In genomic region chr4:129829799-129830198, GRCm38 (mm10) we compare ENCODE assay signal across 18 mouse cellular contexts. TPM values are rescaled to one million over a fixed set of nuclear protein-coding genes. Genes with fewer than 3 reads are reported as not detected.
DNase-seq lines count a peak whose midpoint lies in the region; ATAC-seq and TF ChIP-seq lines count a peak whose summit lies in the region.
"Had no signal": no experiment of that assay in that cellular context is flagged by ENCODE, and none has a peak within 500 bp of the region (broad histone marks: within the 10 kb centered on the region; RNA-seq: fewer than 3 reads in every experiment).

No protein-coding gene starts in this region.

- H3K36me3 ChIP-seq in heart, embryonic 15.5 days, result no peaks in the 10 kb centered on the region
- H3K36me3 ChIP-seq in MEL (ENCODE audit: control insufficient read depth in 1 of 2, insufficient read depth in 2 of 2, low read length in 2 of 2), result peaks cover 8 to 72% of the 10 kb centered on the region in 2 experiments
- H3K36me3 ChIP-seq in liver, embryonic 16.5 days (ENCODE audit: control insufficient read depth, insufficient read depth), result 0 out of 2 replicates have a peak, but pooled peaks cover 2% of the 10 kb centered on the region
- H3K36me3 ChIP-seq: hindbrain, embryonic 15.5 days; neural tube, embryonic 15.5 days had no signal

- no peak overlapping the region for H3K4me3 ChIP-seq in heart, embryonic 15.5 days
- H3K4me3 ChIP-seq in MEL (ENCODE audit: control insufficient read depth in 1 of 2, insufficient read depth in 1 of 2, low read depth in 2 of 2, low read length in 2 of 2), result no peak overlapping the region
- no peak overlapping the region for H3K4me3 ChIP-seq in liver, embryonic 16.5 days (ENCODE audit: low read depth, low read length)
- H3K4me3 ChIP-seq: hindbrain, embryonic 15.5 days; neural tube, embryonic 15.5 days had no signal

- peaks cover 84% of the 10 kb centered on the region for H3K79me2 ChIP-seq in MEL (ENCODE audit: control insufficient read depth, insufficient read depth, low read length, poor library complexity)

- H3K4me1 ChIP-seq in heart, embryonic 15.5 days (replicated peaks), result peaks cover 81% of the 10 kb centered on the region
- peaks cover 25 to 30% of the 10 kb centered on the region in 2 experiments for H3K4me1 ChIP-seq in MEL (ENCODE audit: control insufficient read depth in 1 of 2, insufficient read depth in 2 of 2, low read length in 2 of 2)
- peaks cover 31% of the 10 kb centered on the region for H3K4me1 ChIP-seq in liver, embryonic 16.5 days (ENCODE audit: control insufficient read depth, low read depth, low read length)

- no peaks in the 10 kb centered on the region for H3K9me3 ChIP-seq in heart, embryonic 15.5 days (replicated peaks)
- H3K9me3 ChIP-seq in MEL (replicated peaks; ENCODE audit: insufficient read depth, low read length), result no peaks in the 10 kb centered on the region
- no peaks in the 10 kb centered on the region for H3K9me3 ChIP-seq in liver, embryonic 16.5 days (replicated peaks; ENCODE audit: control insufficient read depth, low read length)
- H3K9me3 ChIP-seq: hindbrain, embryonic 15.5 days; neural tube, embryonic 15.5 days had no signal

- intact Hi-C loops in heart, postnatal 14 days (cut with DNase I), result no loop called here

- no peak overlapping the region for H3K9ac ChIP-seq in heart, embryonic 15.5 days
- no peak overlapping the region for H3K9ac ChIP-seq in MEL (ENCODE audit: control insufficient read depth, low read depth, low read length, poor library complexity, severe bottlenecking)
- no peak overlapping the region for H3K9ac ChIP-seq in liver, embryonic 16.5 days (ENCODE audit: low read depth, low read length)
- H3K9ac ChIP-seq: forebrain, postnatal 0 days; hindbrain, embryonic 15.5 days; neural tube, embryonic 15.5 days had no signal

- no peak for TF ChIP-seq RAD21 in MEL (IDR thresholded peaks at IDR 0.05; ENCODE audit: low read depth, low read length)

- no peak for TF ChIP-seq EP300 in MEL (IDR thresholded peaks at IDR 0.05; ENCODE audit: low read depth in 1 of 2, low read length in 2 of 2)

- 50% methylated on average over 1 of the region's 1 CpGs for WGBS in heart, embryonic 15.5 days
- WGBS in liver, embryonic 16.5 days (ENCODE audit: insufficient replicate concordance), result 43% methylated on average over 1 of the region's 1 CpGs

- TF ChIP-seq CTCF in MEL (IDR thresholded peaks at IDR 0.05 in 2 of 3, conservative IDR thresholded peaks at IDR 0.05 in 1 of 3; ENCODE audit: control insufficient read depth in 1 of 3, insufficient read depth in 1 of 3, low read depth in 2 of 3, low read length in 3 of 3, poor library complexity in 1 of 3, severe bottlenecking in 1 of 3), result no peak

- no peak for TF ChIP-seq POLR2A in MEL (IDR thresholded peaks at IDR 0.05; ENCODE audit: control insufficient read depth in 1 of 2, insufficient read depth in 1 of 2, low read depth in 1 of 2, low read length in 2 of 2, poor library complexity in 1 of 2)

- ATAC-seq in heart, embryonic 15.5 days (replicated peaks; ENCODE audit: insufficient number of reproducible peaks, insufficient read depth, low FRiP score, low read depth), result no peak
- no peak for ATAC-seq in liver, embryonic 16.5 days (ENCODE audit: low read depth)
- ATAC-seq: CD4-positive, CD25-positive, alpha-beta regulatory T cell, adult 4 months; forebrain, postnatal 0 days had no signal

- no peak for DNase-seq in heart, postnatal 14 days
- DNase-seq in MEL (ENCODE audit: low read depth, low spot score) (no peak), MN1 (ENCODE audit: low spot score) (no peak)
- DNase-seq in skeletal muscle tissue, adult 2 months (ENCODE audit: low read depth, low spot score), result peak; percentile 85
- no peak for DNase-seq in spleen, adult 12 weeks (ENCODE audit: low spot score)
- DNase-seq: adrenal gland, postnatal 25 days; cerebellum, adult 9-11 months; forebrain, postnatal 0 days; gastrocnemius, postnatal 25 days; kidney, adult 2 months; kidney, postnatal 4 days; thymus, postnatal 36 days had no signal

- H3K27ac ChIP-seq in heart, embryonic 15.5 days, result peak overlapping the region; percentile 10
- peak overlapping the region; percentile 33; the same call in 1 of the 2 replicates for H3K27ac ChIP-seq in MEL (ENCODE audit: control insufficient read depth, low read depth, low read length)
- H3K27ac ChIP-seq in liver, embryonic 16.5 days (ENCODE audit: low read length), result peak overlapping the region; percentile 73
- H3K27ac ChIP-seq: hindbrain, embryonic 15.5 days; neural tube, embryonic 15.5 days; stomach, postnatal 0 days had no signal

- H3K27me3 ChIP-seq in heart, embryonic 15.5 days, result no peaks in the 10 kb centered on the region
- H3K27me3 ChIP-seq in MEL (ENCODE audit: control insufficient read depth in 1 of 2, insufficient read depth in 2 of 2, low read length in 2 of 2), result no peaks in the 10 kb centered on the region
- no peaks in the 10 kb centered on the region for H3K27me3 ChIP-seq in liver, embryonic 16.5 days (ENCODE audit: control insufficient read depth, insufficient read depth, low read depth, low read length)
- H3K27me3 ChIP-seq: hindbrain, embryonic 15.5 days; neural tube, embryonic 15.5 days had no signal

- no peak overlapping the region for H3K4me2 ChIP-seq in heart, embryonic 15.5 days
- peak overlapping the region; percentile 18; the same call in 1 of the 2 replicates for H3K4me2 ChIP-seq in liver, embryonic 16.5 days (ENCODE audit: low read depth, low read length)
- H3K4me2 ChIP-seq: hindbrain, embryonic 15.5 days; neural tube, embryonic 15.5 days had no signal

TF ChIP-seq in MEL, 35 proteins besides CTCF, POLR2A, EP300 and RAD21:
- no peak for TF ChIP-seq MAZ (IDR thresholded peaks at IDR 0.05; ENCODE audit: low read depth, low read length)
- TF ChIP-seq MYC (IDR thresholded peaks at IDR 0.05; ENCODE audit: low read depth, low read length), result no peak
- TF ChIP-seq ZMIZ1 (IDR thresholded peaks at IDR 0.05; ENCODE audit: low read depth, low read length), result no peak
- TF ChIP-seq POLR2AphosphoS2 (IDR thresholded peaks at IDR 0.05; ENCODE audit: low read length), result no peak
- no peak for TF ChIP-seq GABPA (IDR thresholded peaks at IDR 0.05; ENCODE audit: low read depth, low read length)
- no peak for TF ChIP-seq SIN3A (IDR thresholded peaks at IDR 0.05; ENCODE audit: low read length)
- no peak for TF ChIP-seq USF2 (IDR thresholded peaks at IDR 0.05; ENCODE audit: borderline replicate concordance in 1 of 2, insufficient read depth in 1 of 2, low read depth in 1 of 2, low read length in 2 of 2)
- no peak for TF ChIP-seq TCF12 (IDR thresholded peaks at IDR 0.05; ENCODE audit: low read depth, low read length)
- no peak for TF ChIP-seq TAL1 (IDR thresholded peaks at IDR 0.05; ENCODE audit: low read length)
- TF ChIP-seq CHD2 (IDR thresholded peaks at IDR 0.05; ENCODE audit: low read length), result no peak
- no peak for TF ChIP-seq HCFC1 (IDR thresholded peaks at IDR 0.05; ENCODE audit: low read depth, low read length)
- no peak for TF ChIP-seq TBP (IDR thresholded peaks at IDR 0.05; ENCODE audit: low read depth, low read length)
- TF ChIP-seq MXI1 (IDR thresholded peaks at IDR 0.05; ENCODE audit: low read depth, low read length), result no peak
- no peak for TF ChIP-seq BHLHE40 (IDR thresholded peaks at IDR 0.05; ENCODE audit: borderline replicate concordance, low read depth, low read length)

RNA-seq across cellular contexts. Expression of gene Ptp4a2, which starts 18.8 kb away (rescaled TPM):
- 347 and 442 TPM in 2 replicates for polyA plus RNA-seq in heart, embryonic 15.5 days (2015; fragmentation: Nextera tagmentation; extraction: Ambion mirVana)
- 100 to 1,000 TPM; 212 to 215 TPM for total RNA-seq in heart, postnatal 14 days (2021)
- total RNA-seq in MEL (2012; rRNA removed), result 119 and 124 TPM in 2 replicates
- 100 to 1,000 TPM; 118 to 619 TPM for polyA plus RNA-seq in MEL (2012; ENCODE audit: insufficient read depth in 1 of 2, insufficient read length in 2 of 2, low read depth in 1 of 2, low replicate concordance in 2 of 2, missing spikeins in 1 of 2)
- polyA plus RNA-seq in liver, embryonic 16.5 days (2015; fragmentation: Nextera tagmentation; extraction: Ambion mirVana), result 143 and 159 TPM in 2 replicates

Comparison
In these comparisons a context has a peak if more than half of its experiments do, and no peak if none do; other contexts are left out.
1. H3K27ac ChIP-seq: peak in every context shown above with its lines; median percentile 73 in liver, embryonic 16.5 days; 33 in MEL; 10 in heart, embryonic 15.5 days.